Mouse (Mus musculus): ENCODE measurements at regions not wholly inside any gene's neighbourhood (a gene's known extent, or its start where the extent isn't known, plus 50 kb on each side); places are given as distances from the start of the nearest gene placed in this dataset.
"Not testable (repeated sequence)": the region's sequence is repeated elsewhere in the genome, so short reads cannot be mapped to it uniquely, and the experiment has no call there.

GRCm38 (mm10) chr4:51868250-51868649 is 570.8 kb upstream of the Smc2 start:
- Histone ChIP-seq H3K36me3 (ENCODE audit: control insufficient read depth, insufficient read depth) (no peaks in the 10 kb centered on the region), H3K27me3 (ENCODE audit: control insufficient read depth, insufficient read depth, insufficient read length) (no peaks in the 10 kb centered on the region), H3ac (ENCODE audit: control insufficient read depth, insufficient read length) (no peak overlapping the region), H3K79me2 (ENCODE audit: control insufficient read depth, insufficient read depth) (no peaks in the 10 kb centered on the region), H3K4me2 (ENCODE audit: low read depth) (no peak overlapping the region), H3K4me3 (no peak overlapping the region)
- TF ChIP-seq MYOD1 (IDR thresholded peaks at IDR 0.05; ENCODE audit: control insufficient read depth in 1 of 3, insufficient read length in 2 of 3, low read depth in 2 of 3): no peak
- no peak for TF ChIP-seq POLR2AphosphoS2 (IDR thresholded peaks at IDR 0.05; ENCODE audit: insufficient read length, low read depth)
- no peak for TF ChIP-seq E2F4 (IDR thresholded peaks at IDR 0.05; ENCODE audit: insufficient read depth)
- TF ChIP-seq USF1 (IDR thresholded peaks at IDR 0.05; ENCODE audit: low read depth): no peak
- no peak for TF ChIP-seq MYOG (IDR thresholded peaks at IDR 0.05; ENCODE audit: control insufficient read depth in 1 of 3, insufficient read depth in 1 of 3, insufficient read length in 2 of 3, low read depth in 2 of 3)
- TF ChIP-seq MAX (IDR thresholded peaks at IDR 0.05; ENCODE audit: low read depth): no peak
- no peak for TF ChIP-seq TCF3 (IDR thresholded peaks at IDR 0.05; ENCODE audit: insufficient read length, low read depth)
- TF ChIP-seq SRF (IDR thresholded peaks at IDR 0.05; ENCODE audit: control insufficient read depth, insufficient read length, low read depth): no peak
- no peak for TF ChIP-seq REST (IDR thresholded peaks at IDR 0.05; ENCODE audit: insufficient read depth, insufficient read length)
- no peak for TF ChIP-seq POLR2A (IDR thresholded peaks at IDR 0.05; ENCODE audit: insufficient read length, low read depth)
- TF ChIP-seq CEBPB (IDR thresholded peaks at IDR 0.05; ENCODE audit: insufficient read depth, poor library complexity, severe bottlenecking): no peak
- no peak for TF ChIP-seq TCF12 (IDR thresholded peaks at IDR 0.05; ENCODE audit: insufficient read depth, poor library complexity, severe bottlenecking)

GRCm38 (mm10) chr4:51868716-51869115 is 570.3 kb upstream of the Smc2 start:
- not testable (repeated sequence) for H3K27me3 ChIP-seq (ENCODE audit: control insufficient read depth, insufficient read depth, insufficient read length); H3K4me2 ChIP-seq (ENCODE audit: low read depth); H3K36me3 ChIP-seq (ENCODE audit: control insufficient read depth, insufficient read depth); H3K4me3 ChIP-seq; H3ac ChIP-seq (ENCODE audit: control insufficient read depth, insufficient read length); H3K79me2 ChIP-seq (ENCODE audit: control insufficient read depth, insufficient read depth)

GRCm38 (mm10) chr4:51885460-51885859 is 553.6 kb upstream of the Smc2 start:
- TF ChIP-seq TCF3 (IDR thresholded peaks at IDR 0.05; ENCODE audit: insufficient read length, low read depth): no peak
- no peak for TF ChIP-seq SRF (IDR thresholded peaks at IDR 0.05; ENCODE audit: control insufficient read depth, insufficient read length, low read depth)
- TF ChIP-seq TCF12 (IDR thresholded peaks at IDR 0.05; ENCODE audit: insufficient read depth, poor library complexity, severe bottlenecking): no peak
- no peak for TF ChIP-seq REST (IDR thresholded peaks at IDR 0.05; ENCODE audit: insufficient read depth, insufficient read length)
- TF ChIP-seq MAX (IDR thresholded peaks at IDR 0.05; ENCODE audit: low read depth): no peak
- TF ChIP-seq USF1 (IDR thresholded peaks at IDR 0.05; ENCODE audit: low read depth): no peak
- no peak for TF ChIP-seq CEBPB (IDR thresholded peaks at IDR 0.05; ENCODE audit: insufficient read depth, poor library complexity, severe bottlenecking)
- Histone ChIP-seq H3K4me2 (ENCODE audit: low read depth) (no peak overlapping the region), H3ac (ENCODE audit: control insufficient read depth, insufficient read length) (no peak overlapping the region), H3K36me3 (ENCODE audit: control insufficient read depth, insufficient read depth) (no peaks in the 10 kb centered on the region), H3K4me3 (no peak overlapping the region), H3K27me3 (ENCODE audit: control insufficient read depth, insufficient read depth, insufficient read length) (no peaks in the 10 kb centered on the region), H3K79me2 (ENCODE audit: control insufficient read depth, insufficient read depth) (no peaks in the 10 kb centered on the region)

GRCm38 (mm10) chr4:51889280-51889679 is 549.8 kb upstream of the Smc2 start:
- no peak overlapping the region for H3K4me3 ChIP-seq
- H3K79me2 ChIP-seq (ENCODE audit: control insufficient read depth, insufficient read depth): no peaks in the 10 kb centered on the region
- H3K36me3 ChIP-seq (ENCODE audit: control insufficient read depth, insufficient read depth): no peaks in the 10 kb centered on the region
- H3ac ChIP-seq (ENCODE audit: control insufficient read depth, insufficient read length): no peak overlapping the region
- TF ChIP-seq MYOD1 (IDR thresholded peaks at IDR 0.05; ENCODE audit: control insufficient read depth in 1 of 3, insufficient read length in 2 of 3, low read depth in 2 of 3) (no peak), POLR2AphosphoS2 (IDR thresholded peaks at IDR 0.05; ENCODE audit: insufficient read length, low read depth) (no peak), SRF (IDR thresholded peaks at IDR 0.05; ENCODE audit: control insufficient read depth, insufficient read length, low read depth) (no peak), USF1 (IDR thresholded peaks at IDR 0.05; ENCODE audit: low read depth) (no peak), CEBPB (IDR thresholded peaks at IDR 0.05; ENCODE audit: insufficient read depth, poor library complexity, severe bottlenecking) (no peak), MYOG (IDR thresholded peaks at IDR 0.05; ENCODE audit: control insufficient read depth in 1 of 3, insufficient read depth in 1 of 3, insufficient read length in 2 of 3, low read depth in 2 of 3) (no peak), TCF3 (IDR thresholded peaks at IDR 0.05; ENCODE audit: insufficient read length, low read depth) (no peak), POLR2A (IDR thresholded peaks at IDR 0.05; ENCODE audit: insufficient read length, low read depth) (no peak), MAX (IDR thresholded peaks at IDR 0.05; ENCODE audit: low read depth) (no peak), E2F4 (IDR thresholded peaks at IDR 0.05; ENCODE audit: insufficient read depth) (no peak), TCF12 (IDR thresholded peaks at IDR 0.05; ENCODE audit: insufficient read depth, poor library complexity, severe bottlenecking) (no peak), REST (IDR thresholded peaks at IDR 0.05; ENCODE audit: insufficient read depth, insufficient read length) (no peak)
- no peak overlapping the region for H3K4me2 ChIP-seq (ENCODE audit: low read depth)
- no peaks in the 10 kb centered on the region for H3K27me3 ChIP-seq (ENCODE audit: control insufficient read depth, insufficient read depth, insufficient read length)

- Histone ChIP-seq H3K79me2 (ENCODE audit: control insufficient read depth, insufficient read depth) (no peaks in the 10 kb centered on the region), H3K4me2 (ENCODE audit: low read depth) (no peak overlapping the region), H3K27me3 (ENCODE audit: control insufficient read depth, insufficient read depth, insufficient read length) (no peaks in the 10 kb centered on the region), H3K36me3 (ENCODE audit: control insufficient read depth, insufficient read depth) (no peaks in the 10 kb centered on the region), H3ac (ENCODE audit: control insufficient read depth, insufficient read length) (no peak overlapping the region), H3K4me3 (no peak overlapping the region)
- no peak for TF ChIP-seq CEBPB (IDR thresholded peaks at IDR 0.05; ENCODE audit: insufficient read depth, poor library complexity, severe bottlenecking)
- no peak for TF ChIP-seq REST (IDR thresholded peaks at IDR 0.05; ENCODE audit: insufficient read depth, insufficient read length)
- TF ChIP-seq USF1 (IDR thresholded peaks at IDR 0.05; ENCODE audit: low read depth): no peak
- TF ChIP-seq MYOD1 (IDR thresholded peaks at IDR 0.05; ENCODE audit: control insufficient read depth in 1 of 3, insufficient read length in 2 of 3, low read depth in 2 of 3): no peak
- TF ChIP-seq MYOG (IDR thresholded peaks at IDR 0.05; ENCODE audit: control insufficient read depth in 1 of 3, insufficient read depth in 1 of 3, insufficient read length in 2 of 3, low read depth in 2 of 3): no peak
- TF ChIP-seq MAX (IDR thresholded peaks at IDR 0.05; ENCODE audit: low read depth): no peak
- no peak for TF ChIP-seq TCF12 (IDR thresholded peaks at IDR 0.05; ENCODE audit: insufficient read depth, poor library complexity, severe bottlenecking)
- TF ChIP-seq E2F4 (IDR thresholded peaks at IDR 0.05; ENCODE audit: insufficient read depth): no peak
- TF ChIP-seq POLR2A (IDR thresholded peaks at IDR 0.05; ENCODE audit: insufficient read length, low read depth): no peak
- no peak for TF ChIP-seq SRF (IDR thresholded peaks at IDR 0.05; ENCODE audit: control insufficient read depth, insufficient read length, low read depth)
- TF ChIP-seq POLR2AphosphoS2 (IDR thresholded peaks at IDR 0.05; ENCODE audit: insufficient read length, low read depth): no peak
- TF ChIP-seq TCF3 (IDR thresholded peaks at IDR 0.05; ENCODE audit: insufficient read length, low read depth): no peak
Measured at GRCm38 (mm10) chr4:51928245-51928644, 510.8 kb upstream of the Smc2 start.
